Mouse (Mus musculus): ENCODE measurements at regions not wholly inside any gene's neighbourhood (a gene's known extent, or its start where the extent isn't known, plus 50 kb on each side); places are given as distances from the start of the nearest gene placed in this dataset.

DNA sequence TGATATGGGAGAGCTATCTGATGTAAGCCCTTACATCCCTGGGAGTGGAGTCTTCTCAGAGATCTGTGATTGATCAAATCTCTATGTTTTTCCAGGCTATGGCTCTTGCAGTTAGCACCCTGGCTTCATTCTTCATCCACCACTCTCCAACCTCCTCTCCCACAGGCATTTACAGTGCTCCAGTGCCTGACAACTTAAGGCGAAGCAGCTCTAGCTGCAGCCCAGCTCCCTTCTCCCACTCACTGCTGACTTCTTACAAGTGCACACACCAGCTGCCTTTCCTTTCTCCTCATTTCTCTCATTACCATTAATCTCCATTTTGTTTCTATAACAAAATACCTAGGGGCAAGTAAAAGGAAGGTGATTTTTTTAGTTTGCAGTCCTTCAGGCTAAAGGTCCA lies 151.0 kb downstream of the Cyp26b1 start:
- ATAC-seq (replicated peaks; ENCODE audit: low FRiP score, low read depth) (no peak), DNase-seq (ENCODE audit: low spot score) (no peak)
- Histone ChIP-seq H3K9ac (ENCODE audit: low read depth, low read length) (no peak overlapping the region), H3K27ac (no peak overlapping the region), H3K36me3 (ENCODE audit: insufficient read depth, low read length) (no peaks in the 10 kb centered on the region), H3K27me3 (ENCODE audit: insufficient read depth, low read length) (no peaks in the 10 kb centered on the region; the same call in 1 of the 2 replicates), H3K4me1 (replicated peaks; ENCODE audit: insufficient read depth, low read length) (no peaks in the 10 kb centered on the region), H3K4me2 (ENCODE audit: low read length) (no peak overlapping the region), H3K4me3 (replicated peaks; ENCODE audit: low read depth, low read length) (no peak overlapping the region), H3K9me3 (replicated peaks; ENCODE audit: low read length) (no peaks in the 10 kb centered on the region)
- WGBS, result 79% methylated on average over 1 of the region's 1 CpGs
- no peak for TF ChIP-seq CTCF (IDR thresholded peaks at IDR 0.05; ENCODE audit: low read depth)

DNA sequence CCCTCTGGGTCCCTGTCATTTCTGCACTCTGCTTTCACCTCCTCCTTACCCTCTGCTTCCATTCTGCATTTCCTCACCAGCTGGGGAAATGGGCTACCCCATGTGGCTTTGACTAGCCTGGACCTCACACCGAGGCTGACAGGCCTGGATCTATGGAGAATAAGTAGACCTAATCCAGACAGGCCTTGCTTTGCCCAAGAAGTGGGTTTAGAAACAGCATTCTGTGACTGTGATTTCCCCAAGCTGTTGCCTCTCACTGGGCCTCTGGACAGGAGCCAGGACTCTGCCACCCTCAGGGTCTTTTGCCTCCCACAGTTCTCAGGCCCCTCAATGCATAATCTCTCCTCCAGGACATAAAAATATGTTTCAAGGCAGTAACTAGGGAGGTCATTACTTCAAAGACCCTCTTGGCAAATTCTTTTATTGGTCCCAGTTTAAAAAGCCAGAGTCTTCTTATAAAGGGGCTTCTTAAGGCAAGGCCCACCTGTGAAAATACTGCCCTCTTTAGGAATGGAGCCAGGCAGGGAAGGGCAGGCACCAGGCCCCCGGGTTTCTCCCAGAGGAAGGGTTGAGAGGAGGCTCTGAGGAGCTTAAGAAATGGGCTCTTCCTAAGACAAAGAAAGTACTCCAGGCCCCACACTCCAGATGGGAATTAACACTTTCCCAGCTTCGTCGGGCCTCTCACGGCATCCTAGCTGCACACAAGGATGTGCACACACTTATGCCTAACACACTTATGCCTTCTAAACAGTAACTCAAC lies 151.8 kb downstream of the Cyp26b1 start:
- Histone ChIP-seq H3K27ac (no peak overlapping the region), H3K4me2 (ENCODE audit: low read length) (no peak overlapping the region), H3K9me3 (replicated peaks; ENCODE audit: low read length) (no peaks in the 10 kb centered on the region), H3K4me1 (replicated peaks; ENCODE audit: insufficient read depth, low read length) (no peaks in the 10 kb centered on the region), H3K27me3 (ENCODE audit: insufficient read depth, low read length) (no peaks in the 10 kb centered on the region; the same call in 1 of the 2 replicates), H3K9ac (ENCODE audit: low read depth, low read length) (no peak overlapping the region), H3K4me3 (replicated peaks; ENCODE audit: low read depth, low read length) (no peak overlapping the region), H3K36me3 (ENCODE audit: insufficient read depth, low read length) (no peaks in the 10 kb centered on the region)
- DNase-seq (ENCODE audit: low spot score) (no peak), ATAC-seq (replicated peaks; ENCODE audit: low FRiP score, low read depth) (no peak)
- WGBS, result 75% methylated on average over 5 of the region's 5 CpGs
- TF ChIP-seq CTCF (IDR thresholded peaks at IDR 0.05; ENCODE audit: low read depth), result no peak

DNA sequence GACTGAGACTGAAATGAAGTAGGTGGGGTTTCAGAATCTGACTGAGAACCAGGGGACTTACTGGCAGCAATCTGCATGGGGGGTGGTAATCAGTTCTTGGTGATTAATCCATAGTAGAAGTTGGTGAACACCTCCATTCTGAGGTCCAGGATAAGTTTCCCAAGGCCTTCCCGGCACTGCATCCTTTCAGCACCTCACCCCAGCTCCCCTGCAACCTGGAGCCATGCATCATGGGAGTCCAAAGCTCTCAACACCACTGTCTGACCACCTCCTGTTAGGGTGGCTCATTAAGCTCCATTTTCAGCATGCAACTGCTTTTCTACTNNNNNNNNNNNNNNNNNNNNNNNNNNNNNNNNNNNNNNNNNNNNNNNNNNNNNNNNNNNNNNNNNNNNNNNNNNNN lies 157.0 kb downstream of the Cyp26b1 start:
- no peak overlapping the region for H3K9ac ChIP-seq (ENCODE audit: low read depth, low read length)
- no peak for ATAC-seq (replicated peaks; ENCODE audit: low FRiP score, low read depth)
- no peaks in the 10 kb centered on the region for H3K36me3 ChIP-seq (ENCODE audit: insufficient read depth, low read length)
- no peak overlapping the region for H3K4me3 ChIP-seq (replicated peaks; ENCODE audit: low read depth, low read length)
- H3K27me3 ChIP-seq (ENCODE audit: insufficient read depth, low read length), result no peaks in the 10 kb centered on the region
- no peaks in the 10 kb centered on the region for H3K4me1 ChIP-seq (replicated peaks; ENCODE audit: insufficient read depth, low read length)
- no peak for DNase-seq (ENCODE audit: low spot score)
- no peaks in the 10 kb centered on the region for H3K9me3 ChIP-seq (replicated peaks; ENCODE audit: low read length)
- 83% methylated on average over 1 of the region's 1 CpGs for WGBS
- no peak overlapping the region for H3K4me2 ChIP-seq (ENCODE audit: low read length)
- no peak for TF ChIP-seq CTCF (IDR thresholded peaks at IDR 0.05; ENCODE audit: low read depth)
- no peak overlapping the region for H3K27ac ChIP-seq

DNA sequence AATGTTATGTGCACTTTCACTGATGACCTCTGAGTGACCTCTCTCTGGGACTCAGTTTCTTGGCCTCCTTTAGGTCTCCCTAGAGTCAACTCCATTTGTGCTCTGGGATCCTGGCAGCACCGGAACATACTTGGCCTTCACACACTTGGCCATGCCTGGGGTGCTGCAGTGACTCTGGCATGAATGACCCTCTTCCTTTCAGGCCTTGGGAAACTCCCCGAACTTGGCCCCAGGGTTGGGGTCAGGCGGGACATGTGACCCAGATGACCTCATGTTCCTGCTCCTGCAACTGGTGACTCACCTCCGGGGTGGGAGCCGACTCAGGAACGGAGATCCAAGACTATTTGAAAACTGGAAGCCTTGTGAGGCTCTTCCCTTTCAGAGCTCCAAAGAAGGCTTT lies 159.2 kb downstream of the Cyp26b1 start:
- Histone ChIP-seq H3K9ac (ENCODE audit: low read depth, low read length) (no peak overlapping the region), H3K4me2 (ENCODE audit: low read length) (no peak overlapping the region), H3K36me3 (ENCODE audit: insufficient read depth, low read length) (no peaks in the 10 kb centered on the region), H3K4me3 (replicated peaks; ENCODE audit: low read depth, low read length) (no peak overlapping the region), H3K27me3 (ENCODE audit: insufficient read depth, low read length) (peaks cover 7% of the 10 kb centered on the region; the same call in 1 of the 2 replicates), H3K27ac (no peak overlapping the region), H3K4me1 (replicated peaks; ENCODE audit: insufficient read depth, low read length) (no peaks in the 10 kb centered on the region), H3K9me3 (replicated peaks; ENCODE audit: low read length) (no peaks in the 10 kb centered on the region)
- DNase-seq (ENCODE audit: low spot score) (no peak), ATAC-seq (replicated peaks; ENCODE audit: low FRiP score, low read depth) (no peak)
- no peak for TF ChIP-seq CTCF (IDR thresholded peaks at IDR 0.05; ENCODE audit: low read depth)
- WGBS, result 69% methylated on average over 6 of the region's 6 CpGs

DNA sequence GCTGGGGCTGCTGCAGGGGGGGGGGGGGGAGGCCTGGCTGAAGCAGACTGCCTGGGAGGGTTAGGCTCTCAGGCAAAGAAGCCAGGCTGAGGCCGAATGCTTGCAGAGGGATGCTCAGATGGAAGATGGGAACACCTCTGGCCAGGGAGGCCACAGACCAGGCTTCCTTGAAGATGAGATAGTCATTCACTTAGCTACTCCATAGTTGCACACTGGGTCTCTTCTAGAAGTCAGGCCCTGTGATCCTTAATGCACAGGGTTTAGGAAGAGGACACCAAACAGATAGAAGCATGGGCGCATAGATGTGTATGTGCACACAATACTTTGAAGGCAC lies 162.1 kb downstream of the Cyp26b1 start:
- no peak overlapping the region for H3K4me2 ChIP-seq (ENCODE audit: low read length)
- no peaks in the 10 kb centered on the region for H3K9me3 ChIP-seq (replicated peaks; ENCODE audit: low read length)
- H3K27me3 ChIP-seq (ENCODE audit: insufficient read depth, low read length), result peaks cover 14% of the 10 kb centered on the region
- H3K4me3 ChIP-seq (replicated peaks; ENCODE audit: low read depth, low read length), result no peak overlapping the region
- no peak for TF ChIP-seq CTCF (IDR thresholded peaks at IDR 0.05; ENCODE audit: low read depth)
- H3K9ac ChIP-seq (ENCODE audit: low read depth, low read length), result no peak overlapping the region
- H3K27ac ChIP-seq, result no peak overlapping the region
- H3K4me1 ChIP-seq (replicated peaks; ENCODE audit: insufficient read depth, low read length), result no peaks in the 10 kb centered on the region
- 97% methylated on average over 2 of the region's 2 CpGs for WGBS
- DNase-seq (ENCODE audit: low spot score), result no peak
- no peak for ATAC-seq (replicated peaks; ENCODE audit: low FRiP score, low read depth)
- H3K36me3 ChIP-seq (ENCODE audit: insufficient read depth, low read length), result no peaks in the 10 kb centered on the region

DNA sequence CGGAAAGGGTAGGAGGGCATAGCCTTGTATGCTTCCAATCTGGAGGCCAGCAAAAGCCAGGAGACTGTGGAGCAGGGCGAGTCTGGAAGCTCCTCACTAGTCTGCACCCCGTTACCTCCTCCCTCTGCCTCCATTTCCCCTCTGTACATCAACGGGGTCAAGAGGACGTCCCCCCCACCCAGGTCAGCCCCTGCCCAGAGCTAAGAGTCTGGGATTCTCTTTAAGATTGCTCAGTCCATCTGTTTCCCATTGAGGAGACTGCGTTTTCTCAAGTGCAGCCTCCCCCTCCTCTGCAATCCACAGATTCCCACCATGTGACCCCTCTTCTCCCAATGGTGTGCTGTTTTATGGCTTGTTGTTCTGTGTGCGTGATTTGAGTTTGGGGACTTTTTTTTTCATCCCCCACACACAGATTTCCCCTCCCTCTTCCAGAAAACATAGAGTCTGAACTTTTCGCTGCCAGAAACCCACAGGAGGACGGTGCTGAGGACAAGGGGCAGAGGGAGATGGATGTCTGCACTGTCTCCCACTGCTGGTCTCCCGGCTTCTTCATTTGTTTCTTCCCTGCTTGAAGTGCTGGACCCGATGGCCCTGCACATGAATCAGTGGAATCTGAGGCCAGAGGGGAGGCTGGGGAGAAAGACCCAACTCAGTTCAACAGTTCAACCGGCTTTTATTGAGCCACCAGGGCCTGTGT lies 162.6 kb downstream of the Cyp26b1 start:
- WGBS, result 36% methylated on average over 12 of the region's 12 CpGs
- Histone ChIP-seq H3K27me3 (ENCODE audit: insufficient read depth, low read length) (peaks cover 18% of the 10 kb centered on the region), H3K9me3 (replicated peaks; ENCODE audit: low read length) (no peaks in the 10 kb centered on the region), H3K27ac (no peak overlapping the region), H3K36me3 (ENCODE audit: insufficient read depth, low read length) (no peaks in the 10 kb centered on the region), H3K4me1 (replicated peaks; ENCODE audit: insufficient read depth, low read length) (no peaks in the 10 kb centered on the region), H3K4me2 (ENCODE audit: low read length) (no peak overlapping the region), H3K4me3 (replicated peaks; ENCODE audit: low read depth, low read length) (no peak overlapping the region), H3K9ac (ENCODE audit: low read depth, low read length) (no peak overlapping the region)
- no peak for ATAC-seq (replicated peaks; ENCODE audit: low FRiP score, low read depth)
- DNase-seq (ENCODE audit: low spot score), result no peak
- no peak for TF ChIP-seq CTCF (IDR thresholded peaks at IDR 0.05; ENCODE audit: low read depth)

Data from kidney, postnatal 0 days (tissue).